Mouse (Mus musculus): ENCODE data around the gene Cox11.

GRCm38 (mm10) chr11:90622500-90622899 is 15.5 kb upstream of the Cox11 start:
- no peak for TF ChIP-seq CTCF (IDR thresholded peaks at IDR 0.05; ENCODE audit: insufficient read depth, low read length)
- no peak for TF ChIP-seq POLR2A (IDR thresholded peaks at IDR 0.05; ENCODE audit: borderline replicate concordance, extremely low read depth, low read depth, low read length)

All from lung, adult 2 months (tissue).